Mouse (Mus musculus) left cerebral cortex, adult 9 months (tissue): ENCODE results near the gene Elob.

Experiments
- DNase-seq, 2 experiments: peaks; one replicate each; pipeline ENCODE4 v3.0.0; 2022; ENCODE audit warnings: low spot score in 2 of 2

Elob gene

DNA sequence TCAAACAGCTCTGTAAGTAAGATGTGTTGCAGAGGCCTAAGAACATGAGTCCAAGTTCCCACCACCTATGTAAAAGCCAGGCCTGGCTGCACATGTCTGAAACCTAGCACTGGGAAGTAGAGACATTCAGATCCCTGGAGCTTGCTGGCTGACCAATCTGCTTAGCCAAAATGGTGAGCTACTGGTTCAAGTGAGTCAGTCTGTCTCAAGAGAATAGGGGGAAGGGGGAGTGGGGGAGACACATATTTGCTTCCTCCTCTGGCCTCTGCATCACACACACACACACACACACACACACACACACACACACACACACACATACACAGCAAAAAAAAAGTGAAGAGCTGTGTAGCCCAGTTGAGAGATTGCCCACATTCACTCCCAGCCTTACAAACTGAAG lies 45.6 kb downstream of the Elob start:
- DNase-seq = no peak

DNA sequence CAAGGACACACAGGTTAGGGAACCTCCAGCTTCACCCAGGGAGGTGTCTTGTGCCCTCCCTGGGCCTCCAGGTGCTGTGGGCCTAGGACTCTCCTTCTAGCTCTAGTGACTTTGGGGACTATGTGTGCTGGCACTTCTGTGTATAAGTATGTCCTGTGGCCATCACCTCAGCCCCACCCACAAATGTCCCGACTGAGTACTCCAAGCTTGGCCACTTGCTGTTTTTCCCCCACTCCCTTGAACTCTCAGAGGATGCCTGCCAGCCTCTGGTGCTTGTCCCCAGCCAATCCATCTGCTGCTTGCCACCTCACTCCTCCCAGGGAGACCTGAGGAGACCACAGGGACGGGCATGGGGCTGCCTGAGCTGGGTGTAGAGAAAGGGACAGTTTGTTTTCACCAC lies 50.5 kb downstream of the Elob start:
- DNase-seq = no peak

DNA sequence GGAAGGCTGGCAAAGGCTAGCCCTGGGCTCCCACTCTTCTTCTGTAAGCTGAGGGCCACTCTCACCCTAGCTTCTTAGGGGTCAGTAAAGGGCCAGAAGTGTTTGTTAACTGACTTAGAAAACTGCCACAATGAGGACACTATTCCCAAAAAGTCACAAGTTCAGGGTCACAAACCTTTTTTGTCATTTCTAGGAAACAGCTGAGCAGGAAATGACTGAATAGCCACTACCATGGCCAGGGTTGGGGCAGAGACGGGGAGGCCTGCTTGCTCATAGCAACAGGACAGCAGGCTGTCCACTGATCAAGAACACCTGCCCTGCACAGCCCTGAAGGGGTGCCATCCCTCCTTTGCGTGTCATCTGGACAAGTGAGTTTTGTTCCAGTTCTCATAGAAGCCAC lies 51.8 kb downstream of the Elob start:
- no peak for DNase-seq

DNA sequence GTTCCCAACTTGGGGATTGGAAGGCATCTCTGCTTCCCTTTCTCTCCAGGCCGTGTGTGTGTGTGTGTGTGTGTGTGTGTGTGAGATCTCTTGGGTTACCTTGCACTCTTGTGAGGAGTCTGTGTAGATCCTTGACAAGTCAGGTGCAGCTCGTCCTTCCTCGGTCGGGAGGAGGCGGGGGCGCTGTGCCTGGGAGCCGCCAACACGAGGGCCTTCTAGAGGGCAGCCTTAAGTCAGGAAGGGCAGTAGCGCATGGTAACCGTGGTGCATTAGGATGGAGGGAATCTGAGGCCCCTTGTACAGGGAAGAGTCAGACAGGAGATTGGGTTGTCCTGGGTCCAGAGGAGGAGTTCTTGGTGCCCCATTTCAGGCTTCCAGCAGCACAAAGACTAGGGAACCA lies 52.7 kb downstream of the Elob start:
- DNase-seq = no peak
